Mouse (Mus musculus): ENCODE data around the gene Efhd1.

Gene Efhd1

DNA sequence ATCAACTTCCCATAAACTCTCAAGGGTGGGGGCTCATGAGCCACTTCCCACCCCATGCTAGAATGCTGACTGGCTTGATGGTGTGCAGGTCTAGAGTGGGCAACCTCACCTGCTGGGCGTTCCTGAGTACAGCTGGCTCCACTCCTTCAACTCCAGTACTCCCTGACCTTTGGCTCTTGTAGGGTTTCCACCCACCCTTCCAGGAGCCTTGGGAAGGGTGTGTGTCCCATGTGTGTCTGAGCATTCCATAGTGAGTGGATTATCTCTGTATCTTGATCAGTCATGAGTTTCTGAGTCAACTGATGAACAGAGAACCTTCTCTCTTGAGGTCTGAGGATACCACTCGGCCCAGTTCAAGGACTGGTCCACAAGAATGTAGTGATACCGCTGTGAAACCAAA, 44.8 kb downstream of the Efhd1 start:
- DNase-seq (ENCODE audit: extremely low spot score): no peak

DNA sequence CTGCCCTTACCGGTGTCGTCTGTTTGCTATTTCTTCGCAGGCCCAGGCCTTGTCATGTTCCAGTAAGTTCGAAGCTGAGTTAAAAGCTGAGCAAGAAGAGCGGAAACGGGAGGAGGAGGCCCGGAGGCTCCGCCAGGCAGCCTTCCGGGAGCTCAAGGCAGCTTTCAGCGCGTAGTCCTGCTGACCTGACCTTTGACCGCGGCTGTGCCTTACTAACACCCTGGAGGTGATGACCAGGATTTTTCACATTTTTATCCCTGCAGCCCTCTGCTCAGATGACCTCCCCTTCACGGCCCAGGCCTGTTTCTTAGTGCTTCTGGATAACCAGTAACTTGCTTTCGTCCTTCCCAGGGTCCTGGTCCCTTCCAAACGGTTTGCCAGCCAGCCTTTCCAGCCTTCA, 45.5 kb downstream of the Efhd1 start:
- DNase-seq (ENCODE audit: extremely low spot score): peak; percentile 22

DNA sequence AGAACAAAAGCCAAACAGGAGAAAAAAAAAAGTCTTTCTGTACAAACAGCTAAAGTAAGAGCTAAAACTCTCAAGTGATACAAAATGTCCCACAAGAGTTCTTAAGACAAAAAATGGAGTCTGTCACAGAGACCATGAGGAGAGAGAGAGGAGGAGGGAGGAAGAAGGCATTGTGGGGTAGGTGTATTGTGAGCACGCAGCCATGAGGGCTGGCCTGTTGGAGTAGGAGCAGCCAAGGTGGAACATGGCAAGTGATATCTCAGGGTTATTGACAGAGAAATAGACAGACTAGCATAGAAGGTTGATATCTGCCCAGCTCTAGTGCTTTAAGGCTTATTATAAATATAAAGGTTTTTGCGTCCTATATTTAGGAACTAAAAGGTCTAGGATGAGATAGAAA, 48.5 kb downstream of the Efhd1 start:
- no peak for DNase-seq (ENCODE audit: extremely low spot score)

DNA sequence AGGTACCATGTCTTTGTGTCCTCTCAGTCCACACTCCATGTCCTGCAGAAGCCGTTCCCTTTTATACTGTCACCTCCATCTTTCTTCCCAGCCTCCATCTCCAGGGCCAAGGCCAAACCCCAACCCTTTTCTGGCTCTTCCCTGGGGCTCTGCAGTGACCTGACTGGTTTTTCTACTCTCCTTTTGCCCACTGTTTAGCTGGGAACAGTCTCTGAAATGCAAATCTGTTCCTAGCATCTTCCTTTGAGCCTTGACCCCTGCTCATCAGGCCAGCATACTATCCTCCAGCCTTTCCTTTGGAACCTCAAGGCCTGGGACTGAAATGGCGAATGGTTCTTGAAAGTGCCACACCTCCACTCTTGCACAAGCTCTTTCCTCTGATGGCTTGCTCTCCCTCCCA, 49.0 kb downstream of the Efhd1 start:
- no peak for DNase-seq (ENCODE audit: extremely low spot score)

DNA sequence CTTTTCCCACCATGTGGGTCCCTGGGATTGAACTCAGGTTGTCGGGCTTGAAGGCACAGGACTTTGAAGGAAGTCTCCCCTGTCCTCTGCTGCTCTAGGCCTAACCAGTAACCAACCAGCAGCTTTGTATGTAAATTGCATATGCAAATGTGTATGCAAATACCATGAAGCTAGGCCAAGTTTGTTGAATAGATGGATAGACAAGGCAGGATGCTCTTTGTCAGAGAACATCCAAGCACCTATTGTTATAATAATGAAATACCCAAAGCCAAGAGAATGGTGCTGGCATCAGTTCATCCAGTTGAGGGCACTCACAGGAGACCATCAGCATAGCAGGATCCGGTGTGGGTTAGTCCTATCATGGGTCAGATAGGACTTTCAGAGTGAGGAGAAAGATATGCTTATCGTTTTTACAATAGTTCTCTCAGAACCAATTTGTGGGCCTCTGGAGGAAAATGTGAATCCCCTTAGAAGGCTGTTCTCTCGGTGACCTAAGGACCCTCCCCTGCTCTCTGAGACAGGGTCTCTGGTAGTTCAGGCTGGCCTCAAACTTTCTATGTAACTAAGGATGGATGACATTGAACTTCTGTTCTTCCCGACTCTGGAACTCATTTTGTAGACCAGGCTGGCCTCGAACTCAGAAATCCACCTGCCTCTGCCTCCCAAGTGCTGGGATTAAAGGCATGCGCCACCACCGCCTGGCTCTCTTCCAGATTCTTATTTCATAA, 49.8 kb downstream of the Efhd1 start:
- no peak for DNase-seq (ENCODE audit: extremely low spot score)

DNA sequence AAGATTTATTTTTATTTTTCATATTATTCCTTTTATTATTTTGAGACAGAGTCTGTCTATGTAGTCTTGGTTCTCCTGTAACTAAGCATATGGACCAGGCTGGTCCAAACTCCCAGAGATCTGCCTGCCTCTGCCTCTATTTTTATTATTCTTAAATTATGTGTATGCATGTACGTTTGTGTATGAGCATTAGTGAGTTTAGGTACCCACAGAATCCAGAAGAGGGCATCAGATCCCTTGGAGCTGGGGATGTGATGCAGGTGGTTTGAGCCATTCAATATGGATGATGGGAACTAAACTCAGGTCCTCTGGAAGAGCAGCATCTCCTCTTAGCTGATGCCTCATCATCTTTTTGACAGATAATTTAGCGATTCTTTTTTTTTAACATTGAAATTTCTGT, 51.3 kb downstream of the Efhd1 start:
- DNase-seq (ENCODE audit: extremely low spot score): no peak

DNA sequence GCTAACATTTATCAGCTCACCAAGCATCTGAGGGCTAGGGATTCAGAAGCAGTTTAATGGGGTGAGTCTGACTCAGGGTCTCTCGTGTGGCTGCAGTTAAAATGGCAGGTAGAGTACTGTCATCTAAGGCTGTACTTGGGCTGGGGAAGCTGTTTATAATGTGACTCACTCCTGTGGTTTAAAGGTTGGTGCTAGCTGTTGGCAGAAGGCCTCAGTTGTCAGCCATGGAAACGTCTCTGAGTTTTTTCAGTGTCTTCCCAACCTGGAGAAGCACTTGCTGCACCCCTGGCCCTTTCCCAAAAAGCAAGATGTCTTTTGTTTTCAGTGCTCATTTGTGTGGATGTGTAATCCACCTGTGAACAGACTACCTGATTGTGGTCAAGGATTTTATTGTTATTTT, 51.7 kb downstream of the Efhd1 start:
- DNase-seq (ENCODE audit: extremely low spot score): no peak

DNA sequence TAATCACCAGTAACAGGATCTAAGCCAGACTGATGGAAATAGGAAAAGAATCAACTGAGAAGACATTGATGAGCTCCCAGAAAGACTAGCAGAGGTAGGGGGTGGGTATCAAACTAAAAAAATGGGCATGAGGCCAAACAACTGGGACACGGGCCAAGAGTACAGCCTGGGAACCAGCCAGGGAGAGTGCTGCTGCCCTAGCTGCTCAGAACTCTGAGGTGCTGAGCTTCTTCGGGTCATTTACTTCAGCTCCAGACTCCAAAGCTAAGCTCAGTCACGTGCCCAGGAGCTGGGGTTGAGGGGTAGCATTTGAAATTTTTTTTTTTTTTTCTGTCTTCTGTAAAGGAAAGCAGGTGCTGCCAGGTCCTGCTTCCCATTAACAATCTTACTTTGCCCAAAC, 52.5 kb downstream of the Efhd1 start:
- DNase-seq (ENCODE audit: extremely low spot score): no peak

DNA sequence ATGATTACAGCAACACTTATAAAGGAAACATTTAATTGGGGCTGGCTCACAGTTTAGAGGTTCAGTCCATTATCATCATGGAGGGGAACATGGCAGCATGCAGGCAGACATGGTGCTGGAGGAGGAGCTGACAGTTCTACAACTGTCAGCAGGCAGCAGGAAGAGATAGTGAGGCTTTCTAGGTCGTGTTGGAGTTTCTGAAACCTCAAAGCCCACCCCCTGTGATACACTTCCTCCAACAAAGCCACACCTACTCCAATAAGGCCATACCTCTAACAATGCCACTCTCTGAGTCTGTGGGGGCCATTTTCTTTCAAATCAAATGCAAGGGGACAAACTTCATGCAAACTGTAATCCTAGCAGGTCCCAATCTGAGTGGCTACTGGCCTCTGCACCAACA, 56.9 kb downstream of the Efhd1 start:
- DNase-seq (ENCODE audit: extremely low spot score): no peak

DNA sequence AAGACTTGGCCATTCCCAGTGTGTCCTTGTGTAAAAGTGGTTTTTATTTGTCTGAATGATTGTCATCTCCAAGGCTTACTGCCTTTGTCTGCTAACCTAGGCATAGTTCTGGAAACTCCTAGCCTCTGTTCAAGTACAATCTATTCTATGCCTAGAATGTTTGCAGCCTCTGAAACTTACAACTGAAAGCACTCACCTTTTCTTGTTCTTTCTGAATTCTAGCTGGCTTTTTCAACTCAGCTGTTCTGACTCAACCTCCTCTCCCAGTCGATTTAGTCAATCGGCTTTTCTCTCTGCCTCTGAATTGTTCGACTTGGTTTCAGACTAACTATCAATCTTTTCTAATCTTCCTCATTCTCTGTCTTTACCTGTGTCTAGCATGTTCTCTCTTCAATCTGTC, 58.6 kb downstream of the Efhd1 start:
- DNase-seq (ENCODE audit: extremely low spot score): no peak

DNA sequence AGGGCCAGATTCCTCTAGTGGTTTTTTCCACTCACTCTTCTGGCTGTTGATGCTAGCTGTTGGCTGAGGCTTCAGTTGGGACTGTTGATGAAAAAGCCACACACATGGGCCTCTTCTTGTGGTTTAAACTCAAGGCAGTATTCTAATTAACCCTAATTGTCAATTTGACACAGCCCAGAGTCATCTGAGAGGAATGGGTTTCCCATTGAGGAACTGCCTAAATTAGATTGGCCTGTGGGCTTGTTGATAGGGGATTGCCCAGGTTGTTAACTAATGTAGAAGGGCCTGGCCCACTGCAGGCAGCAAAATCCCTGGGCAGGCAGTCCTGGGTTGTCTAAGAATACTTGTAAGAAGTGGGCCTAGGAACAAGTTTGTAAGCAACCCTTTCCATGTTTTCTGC, 60.5 kb downstream of the Efhd1 start:
- no peak for DNase-seq (ENCODE audit: extremely low spot score)

DNA sequence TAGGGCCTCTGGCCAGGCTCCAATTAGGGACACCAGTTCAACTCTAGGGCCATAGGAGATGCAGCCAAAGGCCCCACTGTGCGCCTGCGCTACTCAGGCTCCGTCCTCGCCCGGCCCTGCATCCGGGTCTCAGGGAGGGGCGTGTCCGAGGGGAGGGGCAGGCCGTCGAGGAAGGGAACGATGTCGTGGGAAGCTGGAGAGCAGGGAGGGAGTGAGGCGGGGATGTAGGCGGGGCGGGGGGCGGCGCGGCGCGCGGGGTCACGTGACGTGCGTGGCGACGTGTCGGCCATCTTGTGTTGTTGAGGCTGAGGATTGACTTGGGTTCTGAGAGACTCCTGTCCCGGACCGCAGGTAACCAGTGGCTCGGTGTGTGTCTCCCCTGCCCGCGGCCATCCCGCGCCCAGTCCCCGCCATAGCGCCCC, 62.6 kb downstream of the Efhd1 start, which contains the start of gene Gigyf2:
TSS of gene Gigyf2 (plus strand) at position 257 of the 422 bp plus-strand sequence.
- DNase-seq (ENCODE audit: extremely low spot score): peak; percentile 99

DNA sequence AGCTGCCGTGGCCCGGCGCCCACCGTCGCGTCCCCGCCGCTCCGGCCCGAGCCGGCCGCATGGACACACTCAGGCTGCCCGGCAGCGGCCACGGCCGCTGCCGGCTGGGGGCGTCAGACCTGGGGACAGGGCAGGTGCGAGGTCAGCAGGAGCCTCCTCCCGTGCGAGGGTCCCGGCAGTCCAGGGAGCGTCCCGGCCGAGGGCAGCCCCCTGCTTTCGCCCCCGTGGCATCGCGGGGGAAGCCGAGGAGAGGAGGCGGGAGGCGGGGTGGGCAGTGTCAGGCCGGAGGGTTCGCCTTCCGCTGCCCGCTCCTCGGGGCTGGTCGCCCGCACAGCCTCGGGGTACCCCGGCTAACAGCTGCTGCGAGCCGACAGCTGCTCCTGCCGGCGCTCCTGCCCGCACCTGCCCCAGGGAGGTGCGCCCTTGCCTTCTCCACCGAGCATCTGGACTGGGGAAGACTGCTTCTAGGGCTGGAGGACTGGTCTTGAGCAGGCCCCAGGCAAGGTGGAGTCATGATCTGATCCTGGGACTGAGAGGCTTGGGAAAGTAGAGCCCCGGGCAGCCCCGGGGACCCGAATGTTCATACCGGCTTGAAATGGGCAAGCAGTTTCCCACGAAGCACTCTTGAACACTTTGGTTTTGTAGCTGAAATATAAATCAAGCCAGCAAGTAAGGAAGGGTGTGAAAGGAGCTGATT, 63.1 kb downstream of the Efhd1 start:
- no peak for DNase-seq (ENCODE audit: extremely low spot score)

DNA sequence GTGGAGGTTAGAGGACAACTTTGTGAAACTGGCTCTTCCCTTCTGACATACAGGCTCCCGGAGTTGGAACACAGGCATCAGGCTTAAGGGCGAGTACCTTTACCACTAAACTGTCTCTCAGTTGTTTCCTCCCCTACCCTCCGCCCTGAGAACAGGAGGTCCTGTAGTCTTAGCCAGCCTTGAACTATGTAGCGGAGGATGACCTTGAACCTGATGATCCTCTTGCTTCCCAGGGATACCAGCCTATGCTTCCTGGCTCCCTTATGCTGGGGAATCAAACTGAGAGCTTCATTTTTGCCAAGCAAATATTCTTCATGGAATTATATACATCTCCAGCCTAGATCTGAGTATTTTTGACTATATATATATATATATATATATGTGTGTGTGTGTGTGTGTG, 67.6 kb downstream of the Efhd1 start:
- no peak for DNase-seq (ENCODE audit: extremely low spot score)

DNA sequence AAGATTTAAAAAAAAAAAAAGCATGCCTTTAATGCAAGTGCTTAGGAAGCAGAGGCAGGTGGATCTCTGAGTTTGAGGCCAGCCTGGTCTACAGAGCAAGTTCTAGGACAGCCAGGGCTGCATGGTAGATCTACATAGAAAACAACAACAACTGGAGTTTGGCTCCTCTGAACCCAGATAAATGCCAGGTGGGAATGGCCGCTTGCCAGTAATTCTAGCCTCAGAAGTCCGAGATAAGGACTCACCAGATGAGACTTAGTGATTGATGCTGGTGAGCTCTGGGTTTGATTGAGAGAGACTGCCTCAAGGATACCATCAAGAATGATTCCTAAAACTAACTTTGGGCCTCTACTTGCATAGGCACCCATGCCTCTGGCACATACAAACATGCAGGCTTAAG, 86.4 kb downstream of the Efhd1 start:
- no peak for DNase-seq (ENCODE audit: extremely low spot score)

DNA sequence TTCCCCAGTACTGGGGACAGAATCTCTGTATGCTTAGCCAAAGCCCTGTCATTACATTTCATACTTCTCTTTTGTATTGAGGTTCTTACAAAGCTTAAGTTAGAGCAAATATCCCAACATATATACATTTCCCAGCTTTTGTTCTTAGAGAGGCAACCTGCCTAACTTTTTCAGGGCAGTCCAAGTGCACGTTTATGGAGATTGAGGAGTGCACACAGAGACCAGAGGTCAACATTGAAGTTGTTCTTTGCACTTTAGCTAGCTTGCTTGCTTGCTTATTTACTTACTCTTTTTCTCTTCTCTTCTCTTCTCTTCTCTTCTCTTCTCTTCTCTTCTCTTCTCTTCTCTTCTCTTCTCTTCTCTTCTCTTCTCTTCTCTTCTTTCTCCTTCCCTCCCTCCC, 96.1 kb downstream of the Efhd1 start:
- no peak for DNase-seq (ENCODE audit: extremely low spot score)

Measured in embryo, embryonic 9.5 days (tissue).